Mouse (Mus musculus): ENCODE results near the gene Mdm2.

GRCm38 (mm10) chr10:117639899-117640594 is 70.5 kb downstream of the Mdm2 start:
- TF ChIP-seq POLR2A (IDR thresholded peaks at IDR 0.05; ENCODE audit: extremely low read depth, insufficient read depth, low read length) (no peak), CTCF (IDR thresholded peaks at IDR 0.05; ENCODE audit: low read depth, low read length) (no peak)
